Mouse (Mus musculus) spleen, adult 2 months (tissue): Measurements from ENCODE around the gene Rgs8. TPM values are rescaled to one million over a fixed set of nuclear protein-coding genes. Genes with fewer than 3 reads are reported as not detected.

Experiments used
- DNase-seq, 2 experiments: peaks; one replicate each; pipeline versions ENCODE4 v3.0.0 to v3.0.0-alpha.2; 2012 to 2021; ENCODE audit warnings: low spot score in 2 of 2, low read depth in 1 of 2
- H3K27ac ChIP-seq: fragments of 200-500 bp; 2 replicates; pipeline ENCODE4 v1.5.1; 2012; ENCODE audit warnings: low read length, inconsistent platforms; ENCODE audit not compliant: insufficient read depth
- H3K27me3 ChIP-seq: fragments of 200-500 bp; 2 replicates; pipeline ENCODE4 v1.6.1; 2012; ENCODE audit warnings: mild to moderate bottlenecking, moderate library complexity, low read length, inconsistent platforms; ENCODE audit not compliant: control insufficient read depth, insufficient read depth
- H3K36me3 ChIP-seq: fragments of 200-500 bp; 2 replicates; pipeline ENCODE4 v1.6.1; 2012; ENCODE audit warnings: mild to moderate bottlenecking, low read length, inconsistent platforms; ENCODE audit not compliant: control insufficient read depth, insufficient read depth
- H3K4me1 ChIP-seq: fragments of 200-500 bp; 2 replicates; pipeline ENCODE4 v1.6.1; 2011; ENCODE audit warnings: inconsistent platforms; ENCODE audit not compliant: control insufficient read depth, insufficient read depth, insufficient read length
- H3K4me3 ChIP-seq: fragments of 200-500 bp; 2 replicates; pipeline ENCODE4 v1.5.1; 2011; ENCODE audit warnings: mild to moderate bottlenecking, inconsistent platforms; ENCODE audit not compliant: insufficient read depth, insufficient read length; ENCODE audit errors: extremely low read depth
- CTCF ChIP-seq: fragments of 200-500 bp; IDR thresholded peaks from 2 replicates; pipeline ENCODE4 v1.5.1; 2011; ENCODE audit warnings: mild to moderate bottlenecking, inconsistent platforms; ENCODE audit not compliant: insufficient read depth, insufficient read length, insufficient replicate concordance; ENCODE audit errors: extremely low read depth
- POLR2A ChIP-seq: fragments of 200-500 bp; IDR thresholded peaks from 2 replicates; pipeline ENCODE4 v1.6.1; 2011; ENCODE audit warnings: low read depth, low read length, inconsistent platforms
- WGBS: fragments of 180-500 bp; shearing (Covaris S2); methylation state at CpG from one replicate; pipeline ENCODE4 v1.1.7; 2018; 5-methylcytosine and 5-hydroxymethylcytosine counted together
- polyA plus RNA-seq: library from polyadenylated mRNA; depleted of rRNA; stranded (reverse); fragments of >200 nt; gene quantifications from 2 replicates; pipeline ENCODE4 v1.2.3, GENCODE M21; 2012

The Rgs8 gene
- polyA plus RNA-seq, 1 experiment = 0.02 TPM

DNA sequence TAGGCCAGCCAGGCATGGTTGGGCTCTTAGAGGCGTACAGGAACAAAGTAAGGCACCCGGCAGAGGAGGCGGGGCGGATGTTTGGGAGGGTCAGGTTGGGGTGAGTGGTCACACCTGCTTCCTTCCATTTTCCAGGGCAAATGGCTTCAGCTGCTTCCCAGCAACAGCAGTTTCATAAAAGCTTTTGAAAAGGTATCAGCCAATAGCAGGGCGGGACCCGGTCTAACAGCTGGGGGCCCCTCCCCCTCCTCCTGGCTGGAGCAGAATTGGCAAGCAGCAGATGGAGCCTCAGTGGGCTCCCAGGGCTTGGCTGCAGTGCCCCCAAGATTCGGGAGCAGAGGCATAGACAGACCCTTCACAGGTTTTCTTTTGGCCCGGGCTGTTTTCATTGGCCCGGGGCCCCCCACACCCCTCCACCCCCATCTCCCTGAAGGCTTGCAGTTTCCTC lies 11.3 kb upstream of the Rgs8 start:
- TF ChIP-seq POLR2A (no peak), CTCF (no peak)
- H3K27me3 ChIP-seq = no peaks in the 10 kb centered on the region
- H3K27ac ChIP-seq = no peak overlapping the region
- WGBS = 27% methylated on average over 9 of the region's 9 CpGs
- H3K4me3 ChIP-seq = no peak overlapping the region
- H3K4me1 ChIP-seq = no peaks in the 10 kb centered on the region
- no peaks in the 10 kb centered on the region for H3K36me3 ChIP-seq
- no peak for DNase-seq

DNA sequence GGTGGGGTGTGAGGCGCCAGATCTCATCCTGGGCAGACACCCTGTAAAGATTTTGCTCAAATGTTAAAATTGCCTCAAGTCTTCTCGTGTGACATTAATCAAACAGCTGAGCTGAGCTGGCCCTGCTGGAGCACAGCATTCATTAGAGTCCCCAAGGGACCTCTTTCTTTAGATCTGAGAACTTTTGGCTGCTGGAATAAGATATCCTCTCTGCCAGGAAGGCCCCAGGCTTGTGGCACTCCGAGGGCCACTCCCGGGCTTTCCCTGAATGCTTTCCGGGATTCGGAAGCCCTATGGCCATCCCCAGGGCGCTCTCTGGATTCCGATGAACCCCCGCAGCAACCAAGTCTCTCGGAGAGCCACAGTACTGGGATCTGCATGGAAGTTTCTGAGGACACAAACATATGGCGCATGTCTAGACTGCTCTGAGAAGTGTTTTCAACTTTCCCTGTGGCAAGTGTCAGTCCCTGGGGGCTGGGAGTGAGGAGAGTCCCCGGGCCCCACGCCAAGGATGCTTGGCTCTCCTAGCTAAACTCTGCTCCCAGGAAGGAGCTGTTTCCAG lies 10.8 kb upstream of the Rgs8 start:
- DNase-seq = no peak
- TF ChIP-seq CTCF (no peak), POLR2A (no peak)
- Histone ChIP-seq H3K27ac (no peak overlapping the region), H3K27me3 (no peaks in the 10 kb centered on the region), H3K36me3 (no peaks in the 10 kb centered on the region), H3K4me1 (no peaks in the 10 kb centered on the region), H3K4me3 (no peak overlapping the region)
- 67% methylated on average over 13 of the region's 13 CpGs for WGBS

DNA sequence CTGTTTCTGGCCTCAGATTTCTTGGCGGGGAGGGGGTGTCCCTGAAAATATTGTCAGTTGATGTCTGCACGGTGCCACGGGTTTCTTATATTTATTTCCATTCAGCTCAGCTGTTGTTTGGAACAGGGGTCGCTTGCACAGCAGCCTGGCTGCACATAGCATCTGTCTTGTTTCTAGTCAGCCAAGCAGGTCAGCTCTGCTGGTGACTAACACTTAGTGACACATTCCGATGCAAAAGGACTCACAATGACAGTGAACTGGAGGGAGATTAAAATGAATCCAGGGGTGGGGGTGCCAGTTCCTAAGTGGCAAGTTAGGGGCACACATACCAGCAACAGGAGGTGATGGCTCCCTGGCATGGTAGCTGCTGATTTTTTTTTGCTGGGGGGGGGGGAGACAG lies 849 bp downstream of the Rgs8 start:
- 56% methylated on average over 5 of the region's 5 CpGs for WGBS
- Histone ChIP-seq H3K27ac (no peak overlapping the region), H3K4me3 (no peak overlapping the region), H3K4me1 (no peaks in the 10 kb centered on the region), H3K36me3 (no peaks in the 10 kb centered on the region), H3K27me3 (no peaks in the 10 kb centered on the region)
- TF ChIP-seq CTCF (no peak), POLR2A (no peak)
- no peak for DNase-seq

DNA sequence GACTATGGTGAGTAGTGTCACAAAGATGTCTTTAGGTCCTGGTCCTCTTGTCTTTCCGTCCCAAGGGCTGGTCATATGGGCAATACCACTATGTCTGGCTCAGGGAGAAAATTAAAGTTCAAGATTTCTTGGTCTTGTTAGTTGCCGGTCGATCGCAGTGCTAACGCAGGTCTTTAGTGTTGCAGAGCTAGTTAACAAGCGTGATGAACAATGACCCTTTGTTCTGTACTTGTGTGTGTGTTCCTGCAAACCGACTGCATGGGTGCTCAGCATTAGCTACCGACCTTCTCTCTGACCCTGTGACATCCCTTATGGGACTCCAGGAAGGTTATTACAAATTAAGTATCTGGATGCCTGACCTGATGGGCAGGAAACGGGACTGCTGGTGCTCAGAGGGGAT lies 6.8 kb downstream of the Rgs8 start:
- H3K36me3 ChIP-seq = no peaks in the 10 kb centered on the region
- no peak overlapping the region for H3K27ac ChIP-seq
- H3K27me3 ChIP-seq = no peaks in the 10 kb centered on the region
- H3K4me1 ChIP-seq = no peaks in the 10 kb centered on the region
- TF ChIP-seq POLR2A (no peak), CTCF (no peak)
- no peak for DNase-seq
- H3K4me3 ChIP-seq = no peak overlapping the region
- WGBS = 86% methylated on average over 9 of the region's 9 CpGs

DNA sequence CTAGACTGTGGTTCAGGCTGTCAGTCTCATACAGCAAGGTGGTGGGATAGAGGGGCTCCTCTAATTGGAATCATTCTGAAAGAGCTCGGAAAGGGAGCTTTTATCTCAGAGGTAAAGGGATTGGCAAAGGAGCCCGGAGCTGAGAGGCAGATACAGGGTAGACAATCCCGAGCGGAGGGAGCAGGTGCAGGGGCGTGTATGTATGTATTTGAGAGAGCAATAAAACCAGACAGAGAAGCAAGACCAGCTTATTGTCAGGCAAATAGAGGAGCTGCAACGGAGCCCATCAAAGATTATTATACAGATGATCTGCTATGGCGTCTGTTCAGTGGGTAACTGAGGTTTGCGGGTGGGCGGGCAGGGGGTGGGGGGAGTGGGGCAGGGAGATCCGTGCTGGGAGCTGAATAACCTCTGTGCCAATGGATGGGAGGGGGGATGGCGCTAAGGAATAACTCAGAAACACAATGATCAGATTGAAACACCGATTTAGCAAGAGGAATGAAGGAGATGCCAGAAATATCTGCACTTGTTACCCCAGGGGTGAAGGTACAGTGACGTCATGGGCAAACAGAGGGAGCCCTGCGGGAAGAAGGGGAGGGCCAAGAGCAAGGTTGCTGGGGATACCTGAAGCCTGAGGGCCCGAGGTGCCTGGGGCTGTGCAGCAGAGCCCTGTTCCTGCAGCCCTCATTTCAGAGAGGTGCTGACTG lies 8.3 kb downstream of the Rgs8 start:
- no peak for DNase-seq
- WGBS = 76% methylated on average over 15 of the region's 15 CpGs
- Histone ChIP-seq H3K27me3 (no peaks in the 10 kb centered on the region), H3K27ac (no peak overlapping the region), H3K36me3 (no peaks in the 10 kb centered on the region), H3K4me3 (no peak overlapping the region), H3K4me1 (no peaks in the 10 kb centered on the region)
- no peak for TF ChIP-seq CTCF

DNA sequence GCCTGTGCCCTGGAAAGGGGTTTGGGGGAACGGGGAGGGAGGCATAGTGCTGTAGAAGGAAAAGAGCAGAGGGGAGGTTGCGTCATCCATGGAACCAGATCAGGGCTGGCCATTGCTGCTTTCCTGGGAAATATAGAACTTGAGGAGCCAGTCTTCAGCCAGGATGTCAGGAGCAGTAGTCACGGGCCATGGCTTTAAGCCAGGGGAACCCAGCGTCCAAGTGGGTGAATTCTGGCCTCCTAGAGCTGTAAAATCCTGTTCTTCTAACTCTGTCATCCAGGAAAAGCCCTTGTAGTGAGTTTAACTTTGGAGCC lies 8.8 kb downstream of the Rgs8 start:
- no peak for DNase-seq
- H3K27me3 ChIP-seq = no peaks in the 10 kb centered on the region
- no peaks in the 10 kb centered on the region for H3K4me1 ChIP-seq
- WGBS = 76% methylated on average over 4 of the region's 4 CpGs
- no peak for TF ChIP-seq CTCF
- no peak for TF ChIP-seq POLR2A
- H3K4me3 ChIP-seq = no peak overlapping the region
- no peak overlapping the region for H3K27ac ChIP-seq
- H3K36me3 ChIP-seq = no peaks in the 10 kb centered on the region

DNA sequence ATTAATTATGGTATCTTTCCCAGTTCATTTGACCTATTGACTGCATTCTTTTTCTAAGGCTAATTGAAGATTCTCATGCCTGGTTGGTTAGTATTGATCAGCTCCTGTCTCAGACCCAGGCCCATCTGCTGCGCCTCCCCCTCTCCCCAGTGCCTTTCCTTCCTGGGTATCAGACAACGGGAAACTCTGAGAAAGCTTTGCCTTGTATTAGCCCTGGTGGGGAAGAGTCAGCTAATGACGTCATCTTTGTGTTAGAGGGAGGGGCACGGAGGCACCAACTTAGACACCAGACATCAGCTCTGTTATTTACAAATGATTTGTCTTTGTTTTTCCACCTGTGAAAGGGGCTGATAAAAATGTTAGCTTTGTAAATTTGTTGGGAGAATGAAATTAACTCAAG lies 9.5 kb downstream of the Rgs8 start:
- Histone ChIP-seq H3K27me3 (no peaks in the 10 kb centered on the region), H3K4me1 (no peaks in the 10 kb centered on the region), H3K36me3 (no peaks in the 10 kb centered on the region), H3K4me3 (no peak overlapping the region), H3K27ac (no peak overlapping the region)
- no peak for DNase-seq
- 65% methylated on average over 4 of the region's 4 CpGs for WGBS
- TF ChIP-seq POLR2A (no peak), CTCF (no peak)
